Mouse (Mus musculus) E14TG2a.4 (cell line): ENCODE data around the gene Kif1bp.

Source experiments
- CTCF ChIP-seq: conservative IDR thresholded peaks from 2 replicates; pipeline ENCODE4 v1.5.1; 2014; ENCODE audit warnings: low read length
- NANOG ChIP-seq: IDR thresholded peaks from 2 replicates; pipeline ENCODE4 v1.6.1; 2014; ENCODE audit warnings: borderline replicate concordance, low read length, mixed read lengths
- POU5F1 ChIP-seq: IDR thresholded peaks from 2 replicates; pipeline ENCODE4 v1.6.1; 2014; ENCODE audit warnings: low read length, borderline replicate concordance

DNA sequence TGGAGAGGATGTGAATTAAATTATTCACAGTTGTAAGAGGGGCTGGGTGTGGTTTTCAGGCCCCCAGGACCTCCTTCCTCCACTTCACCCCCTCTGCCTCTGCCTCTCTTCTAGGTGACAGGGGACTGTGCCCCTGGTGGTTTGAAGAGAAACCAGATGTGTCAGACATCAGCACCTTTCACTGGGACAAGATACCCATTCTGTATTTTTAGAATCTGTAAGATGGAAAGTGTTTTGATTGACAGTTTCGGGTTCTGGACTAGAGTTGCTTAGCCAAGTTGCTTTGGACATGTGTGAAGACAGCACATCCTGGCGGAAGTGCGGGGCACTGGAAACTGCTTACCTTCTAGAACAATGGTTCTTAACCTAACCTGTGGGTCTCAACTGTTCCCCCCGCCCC lies 33.9 kb downstream of the Kif1bp start:
- no peak for TF ChIP-seq CTCF
- no peak for TF ChIP-seq NANOG
- TF ChIP-seq POU5F1, result no peak
